Mouse (Mus musculus) CH12.LX (cell line): Measurements from ENCODE around the gene Gm17018.

ENCODE experiments used
- EP300 ChIP-seq: IDR thresholded peaks from 2 replicates; pipeline ENCODE4 v1.6.1; 2011; ENCODE audit warnings: low read length, improper control_type of control experiment
- NRF1 ChIP-seq: IDR thresholded peaks from 2 replicates; pipeline ENCODE4 v1.6.1; 2014; ENCODE audit warnings: low read depth, mild to moderate bottlenecking, inconsistent platforms, low read length, improper control_type of control experiment, moderate library complexity
- SIN3A ChIP-seq: IDR thresholded peaks from 2 replicates; pipeline ENCODE4 v1.6.1; 2012; ENCODE audit warnings: low read length, improper control_type of control experiment, inconsistent platforms

- no peak for TF ChIP-seq SIN3A
- no peak for TF ChIP-seq NRF1
- no peak for TF ChIP-seq EP300
Measured at GRCm38 (mm10) chr19:45581257-45581656, 20.8 kb downstream of the Gm17018 start.
